Mouse (Mus musculus): ENCODE measurements around the gene Fgf23. TPM values are rescaled to one million over a fixed set of nuclear protein-coding genes. Genes with fewer than 3 reads are reported as not detected.

Fgf23 gene
- total and polyA plus RNA-seq, 3 experiments = 0.22 TPM; not detected in 2

DNA sequence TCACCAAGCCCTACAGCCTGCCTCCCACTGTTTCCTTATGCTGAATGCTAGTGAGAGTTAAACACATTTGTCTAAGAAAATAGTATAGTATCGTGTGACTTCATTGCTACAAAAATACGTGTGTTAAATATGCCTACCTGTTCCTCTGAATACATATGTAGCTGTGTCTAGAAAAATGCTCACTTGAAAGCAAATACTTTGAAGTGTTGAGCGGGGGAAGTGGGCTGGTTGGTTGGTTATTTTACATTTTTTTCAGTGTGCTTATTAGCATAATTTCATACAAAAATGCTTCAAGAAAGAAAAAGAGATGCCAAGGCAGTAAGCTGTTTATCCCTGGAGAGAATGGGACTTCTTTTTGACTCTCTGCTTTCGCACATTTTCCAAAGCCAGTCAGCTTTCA is 12.7 kb upstream of the Fgf23 start:
- Histone ChIP-seq H3K4me1 (ENCODE audit: insufficient read depth, low read depth, low read length) (no peaks in the 10 kb centered on the region), H3K9me3 (replicated peaks) (no peaks in the 10 kb centered on the region), H3K27me3 (ENCODE audit: insufficient read depth, low read length) (peaks cover 5% of the 10 kb centered on the region; the same call in 1 of the 2 replicates), H3K4me3 (ENCODE audit: low read depth, low read length) (no peak overlapping the region), H3K36me3 (replicated peaks) (no peaks in the 10 kb centered on the region)
- TF ChIP-seq TAL1 (conservative IDR thresholded peaks at IDR 0.05; ENCODE audit: low read depth, low read length) (no peak), GATA2 (IDR thresholded peaks at IDR 0.05; ENCODE audit: borderline replicate concordance, low read depth, low read length) (no peak), GATA1 (IDR thresholded peaks at IDR 0.05; ENCODE audit: borderline replicate concordance, low read length) (no peak), POLR2AphosphoS5 (IDR thresholded peaks at IDR 0.05; ENCODE audit: insufficient replicate concordance, low read depth, low read length) (no peak), CTCF (IDR thresholded peaks at IDR 0.05; ENCODE audit: low read depth, low read length) (no peak)
- DNase-seq (ENCODE audit: low spot score) (no peak), ATAC-seq (ENCODE audit: extremely low read depth, insufficient number of reproducible peaks, low FRiP score, poor library complexity, severe bottlenecking) (no peak)

DNA sequence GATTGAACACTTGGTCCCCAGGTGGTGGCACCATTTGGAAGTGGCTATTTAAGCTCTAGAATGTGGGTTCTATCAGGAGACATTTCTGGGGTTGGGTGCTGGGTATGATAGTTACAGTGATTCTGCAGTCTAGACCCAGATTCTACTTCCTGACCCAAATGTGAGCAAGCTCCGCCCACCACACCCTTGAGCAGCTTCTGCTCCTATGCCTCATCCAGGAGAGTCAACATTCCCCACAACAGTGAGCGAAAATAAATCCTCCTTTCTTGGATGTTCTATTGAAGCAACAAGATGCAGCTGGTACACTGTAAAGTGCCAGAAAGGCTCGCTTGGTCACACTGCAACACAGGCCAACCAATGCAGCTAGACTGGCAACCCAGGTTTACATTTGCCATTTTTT is 8.8 kb upstream of the Fgf23 start:
- H3K9me3 ChIP-seq (replicated peaks) = no peaks in the 10 kb centered on the region
- no peak overlapping the region for H3K4me3 ChIP-seq (ENCODE audit: low read depth, low read length)
- peaks cover 6% of the 10 kb centered on the region; the same call in 1 of the 2 replicates for H3K27me3 ChIP-seq (ENCODE audit: insufficient read depth, low read length)
- no peaks in the 10 kb centered on the region for H3K36me3 ChIP-seq (replicated peaks)
- DNase-seq (ENCODE audit: low spot score) (no peak), ATAC-seq (ENCODE audit: extremely low read depth, insufficient number of reproducible peaks, low FRiP score, poor library complexity, severe bottlenecking) (no peak)
- H3K4me1 ChIP-seq (ENCODE audit: insufficient read depth, low read depth, low read length) = no peaks in the 10 kb centered on the region
- TF ChIP-seq TAL1 (conservative IDR thresholded peaks at IDR 0.05; ENCODE audit: low read depth, low read length) (no peak), GATA1 (IDR thresholded peaks at IDR 0.05; ENCODE audit: borderline replicate concordance, low read length) (no peak), POLR2AphosphoS5 (IDR thresholded peaks at IDR 0.05; ENCODE audit: insufficient replicate concordance, low read depth, low read length) (no peak), CTCF (IDR thresholded peaks at IDR 0.05; ENCODE audit: low read depth, low read length) (no peak), GATA2 (IDR thresholded peaks at IDR 0.05; ENCODE audit: borderline replicate concordance, low read depth, low read length) (no peak)

GRCm38 (mm10) chr6:127064815-127065214 is 7.9 kb upstream of the Fgf23 start:
- DNase-seq (ENCODE audit: low spot score) = no peak
- no peak for ATAC-seq (ENCODE audit: extremely low read depth, insufficient number of reproducible peaks, low FRiP score, poor library complexity, severe bottlenecking)
- Histone ChIP-seq H3K4me1 (ENCODE audit: insufficient read depth, low read depth, low read length) (no peaks in the 10 kb centered on the region), H3K4me3 (ENCODE audit: low read depth, low read length) (no peak overlapping the region), H3K27me3 (ENCODE audit: insufficient read depth, low read length) (peaks cover 6% of the 10 kb centered on the region; the same call in 1 of the 2 replicates), H3K36me3 (replicated peaks) (no peaks in the 10 kb centered on the region), H3K9me3 (replicated peaks) (no peaks in the 10 kb centered on the region)
- TF ChIP-seq POLR2AphosphoS5 (IDR thresholded peaks at IDR 0.05; ENCODE audit: insufficient replicate concordance, low read depth, low read length) (no peak), CTCF (IDR thresholded peaks at IDR 0.05; ENCODE audit: low read depth, low read length) (no peak), GATA2 (IDR thresholded peaks at IDR 0.05; ENCODE audit: borderline replicate concordance, low read depth, low read length) (no peak), GATA1 (IDR thresholded peaks at IDR 0.05; ENCODE audit: borderline replicate concordance, low read length) (no peak), TAL1 (conservative IDR thresholded peaks at IDR 0.05; ENCODE audit: low read depth, low read length) (no peak)

- TF ChIP-seq POLR2AphosphoS5 (IDR thresholded peaks at IDR 0.05; ENCODE audit: insufficient replicate concordance, low read depth, low read length) = no peak
- no peak for TF ChIP-seq TAL1 (conservative IDR thresholded peaks at IDR 0.05; ENCODE audit: low read depth, low read length)
- no peak for TF ChIP-seq GATA2 (IDR thresholded peaks at IDR 0.05; ENCODE audit: borderline replicate concordance, low read depth, low read length)
- no peak for TF ChIP-seq GATA1 (IDR thresholded peaks at IDR 0.05; ENCODE audit: borderline replicate concordance, low read length)
- TF ChIP-seq CTCF (IDR thresholded peaks at IDR 0.05; ENCODE audit: low read depth, low read length) = no peak
- DNase-seq (ENCODE audit: low spot score) (no peak), ATAC-seq (ENCODE audit: extremely low read depth, insufficient number of reproducible peaks, low FRiP score, poor library complexity, severe bottlenecking) (no peak)
- Histone ChIP-seq H3K27me3 (ENCODE audit: insufficient read depth, low read length) (peaks cover 8% of the 10 kb centered on the region; the same call in 1 of the 2 replicates), H3K4me1 (ENCODE audit: insufficient read depth, low read depth, low read length) (no peaks in the 10 kb centered on the region), H3K4me3 (ENCODE audit: low read depth, low read length) (no peak overlapping the region), H3K9me3 (replicated peaks) (no peaks in the 10 kb centered on the region), H3K36me3 (replicated peaks) (no peaks in the 10 kb centered on the region)
Measured at GRCm38 (mm10) chr6:127079867-127080731, 7.4 kb downstream of the Fgf23 start.

DNA sequence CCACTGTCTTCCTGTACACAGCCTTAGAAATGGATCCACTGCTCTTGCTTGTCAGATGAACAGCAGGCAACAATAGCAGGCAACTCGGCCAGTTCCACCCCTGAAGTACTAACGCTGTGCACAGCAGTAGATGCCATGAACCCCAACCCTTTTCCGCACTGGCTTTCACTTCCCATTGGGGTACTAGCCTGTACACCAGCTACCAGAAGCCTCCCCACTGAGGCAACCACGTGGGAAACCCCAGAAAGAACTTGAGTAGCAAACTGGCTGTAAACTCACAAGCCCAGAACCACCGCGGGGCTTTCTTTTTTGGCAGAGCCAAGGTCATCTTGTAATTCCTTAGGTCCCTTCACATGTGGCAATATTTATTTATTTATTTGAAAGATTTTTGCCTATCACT is 9.1 kb downstream of the Fgf23 start:
- DNase-seq (ENCODE audit: low spot score) (no peak), ATAC-seq (ENCODE audit: extremely low read depth, insufficient number of reproducible peaks, low FRiP score, poor library complexity, severe bottlenecking) (no peak)

GRCm38 (mm10) chr6:127086739-127087138 is 14.0 kb downstream of the Fgf23 start:
- Histone ChIP-seq H3K4me1 (ENCODE audit: insufficient read depth, low read depth, low read length) (no peaks in the 10 kb centered on the region), H3K36me3 (replicated peaks) (peaks cover 25% of the 10 kb centered on the region), H3K9me3 (replicated peaks) (no peaks in the 10 kb centered on the region), H3K4me3 (ENCODE audit: low read depth, low read length) (no peak overlapping the region), H3K27me3 (ENCODE audit: insufficient read depth, low read length) (no peaks in the 10 kb centered on the region)
- DNase-seq (ENCODE audit: low spot score) (no peak), ATAC-seq (ENCODE audit: extremely low read depth, insufficient number of reproducible peaks, low FRiP score, poor library complexity, severe bottlenecking) (no peak)
- TF ChIP-seq POLR2AphosphoS5 (IDR thresholded peaks at IDR 0.05; ENCODE audit: insufficient replicate concordance, low read depth, low read length) = no peak
- no peak for TF ChIP-seq GATA2 (IDR thresholded peaks at IDR 0.05; ENCODE audit: borderline replicate concordance, low read depth, low read length)
- no peak for TF ChIP-seq GATA1 (IDR thresholded peaks at IDR 0.05; ENCODE audit: borderline replicate concordance, low read length)
- no peak for TF ChIP-seq CTCF (IDR thresholded peaks at IDR 0.05; ENCODE audit: low read depth, low read length)
- TF ChIP-seq TAL1 (conservative IDR thresholded peaks at IDR 0.05; ENCODE audit: low read depth, low read length) = no peak

More for the DNA sequence above, 9.1 kb downstream of the Fgf23 start:
- TF ChIP-seq GATA2 (IDR thresholded peaks at IDR 0.05; ENCODE audit: borderline replicate concordance, low read depth, low read length) (no peak), CTCF (IDR thresholded peaks at IDR 0.05; ENCODE audit: low read depth, low read length) (no peak), POLR2AphosphoS5 (IDR thresholded peaks at IDR 0.05; ENCODE audit: insufficient replicate concordance, low read depth, low read length) (no peak)
- Histone ChIP-seq H3K9me3 (replicated peaks) (no peaks in the 10 kb centered on the region), H3K4me3 (ENCODE audit: low read depth, low read length) (no peak overlapping the region), H3K4me1 (ENCODE audit: insufficient read depth, low read depth, low read length) (no peaks in the 10 kb centered on the region), H3K36me3 (replicated peaks) (no peaks in the 10 kb centered on the region), H3K27me3 (ENCODE audit: insufficient read depth, low read length) (peaks cover 8% of the 10 kb centered on the region; the same call in 1 of the 2 replicates)
